Mouse (Mus musculus) cerebellum, adult 18-20 months (tissue): ENCODE measurements around the gene Herc1.
A peak's percentile ranks its signal among the peaks of the same experiment; 100 is the strongest.
"Not testable (repeated sequence)": the region's sequence is repeated elsewhere in the genome, so short reads cannot be mapped to it uniquely, and the experiment has no call there.

Experiments used
- DNase-seq, 2 experiments: peaks; one replicate each; pipeline ENCODE4 v3.0.0; 2021

Gene Herc1

GRCm38 (mm10) chr9:66349144-66349859 is 948 bp upstream of the Herc1 start:
- DNase-seq = no peak

GRCm38 (mm10) chr9:66350788-66351430 is 659 bp downstream of the Herc1 start:
- DNase-seq = peak; percentile 35 to 54

GRCm38 (mm10) chr9:66352704-66353103 is 2.5 kb downstream of the Herc1 start:
- no peak for DNase-seq

GRCm38 (mm10) chr9:66359135-66359534 is 8.9 kb downstream of the Herc1 start:
- DNase-seq = no peak

- DNase-seq = peak; percentile 30 to 37
Observed at GRCm38 (mm10) chr9:66360143-66360690, 10.0 kb downstream of the Herc1 start.

- DNase-seq = no peak
Observed at GRCm38 (mm10) chr9:66368890-66369433, 18.7 kb downstream of the Herc1 start.

GRCm38 (mm10) chr9:66370334-66370733 is 20.1 kb downstream of the Herc1 start:
- no peak for DNase-seq

GRCm38 (mm10) chr9:66370847-66371246 is 20.6 kb downstream of the Herc1 start:
- no peak for DNase-seq

- no peak for DNase-seq
Observed at GRCm38 (mm10) chr9:66373432-66373831, 23.2 kb downstream of the Herc1 start.

GRCm38 (mm10) chr9:66374495-66375478 is 24.5 kb downstream of the Herc1 start:
- no peak for DNase-seq

GRCm38 (mm10) chr9:66383417-66383816 is 33.2 kb downstream of the Herc1 start:
- DNase-seq = no peak

- DNase-seq = not testable (repeated sequence)
Observed at GRCm38 (mm10) chr9:66390338-66390737, 40.1 kb downstream of the Herc1 start.

GRCm38 (mm10) chr9:66393304-66393703 is 43.1 kb downstream of the Herc1 start:
- DNase-seq = no peak

GRCm38 (mm10) chr9:66423492-66423891 is 73.2 kb downstream of the Herc1 start:
- no peak for DNase-seq

GRCm38 (mm10) chr9:66440007-66440406 is 89.8 kb downstream of the Herc1 start:
- no peak for DNase-seq

GRCm38 (mm10) chr9:66448253-66448652 is 98.0 kb downstream of the Herc1 start:
- DNase-seq = no peak

GRCm38 (mm10) chr9:66465087-66465486 is 114.8 kb downstream of the Herc1 start:
- DNase-seq = peak; percentile 45 to 48

- no peak for DNase-seq
Observed at GRCm38 (mm10) chr9:66477785-66478184, 127.5 kb downstream of the Herc1 start.

GRCm38 (mm10) chr9:66483429-66483828 is 133.2 kb downstream of the Herc1 start:
- DNase-seq = no peak

GRCm38 (mm10) chr9:66488786-66489185 is 138.5 kb downstream of the Herc1 start:
- no peak for DNase-seq

- no peak for DNase-seq
Observed at GRCm38 (mm10) chr9:66492361-66492760, 142.1 kb downstream of the Herc1 start.

- no peak for DNase-seq
Observed at GRCm38 (mm10) chr9:66493992-66494391, 143.7 kb downstream of the Herc1 start.

GRCm38 (mm10) chr9:66501248-66501647 is 151.0 kb downstream of the Herc1 start:
- no peak for DNase-seq
